Mouse (Mus musculus) urinary bladder, postnatal 25 days (tissue): ENCODE measurements at regions not wholly inside any gene's neighbourhood (a gene's known extent, or its start where the extent isn't known, plus 50 kb on each side); places are given as distances from the start of the nearest gene placed in this dataset.
A peak's percentile ranks its signal among the peaks of the same experiment; 100 is the strongest.

Experiments
- DNase-seq: peaks from one replicate; pipeline ENCODE4 v3.0.0; 2022; ENCODE audit warnings: low spot score

GRCm38 (mm10) chr10:67663028-67663427 lies 114.3 kb upstream of the Ado start:
- DNase-seq, result no peak

- no peak for DNase-seq
Measured at GRCm38 (mm10) chr10:67661666-67662065, 112.9 kb upstream of the Ado start.

GRCm38 (mm10) chr10:67658005-67658545 lies 109.3 kb upstream of the Ado start:
- no peak for DNase-seq

- DNase-seq, result no peak
Measured at GRCm38 (mm10) chr10:67657305-67657704, 108.5 kb upstream of the Ado start.

- DNase-seq, result no peak
Measured at GRCm38 (mm10) chr10:67654518-67654917, 105.8 kb upstream of the Ado start.

- DNase-seq, result no peak
Measured at GRCm38 (mm10) chr10:67652300-67652699, 103.5 kb upstream of the Ado start.

- no peak for DNase-seq
Measured at GRCm38 (mm10) chr10:67651386-67651785, 102.6 kb upstream of the Ado start.

- DNase-seq, result peak; percentile 12
Measured at GRCm38 (mm10) chr10:67647777-67648727, 99.3 kb upstream of the Ado start.

- DNase-seq, result no peak
Measured at GRCm38 (mm10) chr10:67646659-67647559, 98.2 kb upstream of the Ado start.

GRCm38 (mm10) chr10:67645821-67646220 lies 97.1 kb upstream of the Ado start:
- DNase-seq, result no peak

- DNase-seq, result no peak
Measured at GRCm38 (mm10) chr10:67644280-67644679, 95.5 kb upstream of the Ado start.

GRCm38 (mm10) chr10:67643685-67644084 lies 94.9 kb upstream of the Ado start:
- DNase-seq, result no peak

- no peak for DNase-seq
Measured at GRCm38 (mm10) chr10:67637339-67637738, 88.6 kb upstream of the Ado start.

- peak; percentile 11 for DNase-seq
Measured at GRCm38 (mm10) chr10:67636569-67636968, 87.8 kb upstream of the Ado start.

- no peak for DNase-seq
Measured at GRCm38 (mm10) chr10:67634795-67635194, 86.0 kb upstream of the Ado start.

- DNase-seq, result no peak
Measured at GRCm38 (mm10) chr10:67633063-67633462, 84.3 kb upstream of the Ado start.

- no peak for DNase-seq
Measured at GRCm38 (mm10) chr10:67623338-67623737, 74.6 kb upstream of the Ado start.

- no peak for DNase-seq
Measured at GRCm38 (mm10) chr10:67620018-67620417, 71.3 kb upstream of the Ado start.

- no peak for DNase-seq
Measured at GRCm38 (mm10) chr10:67618112-67618511, 69.4 kb upstream of the Ado start.

GRCm38 (mm10) chr10:67615016-67615415 lies 66.3 kb upstream of the Ado start:
- DNase-seq, result no peak

GRCm38 (mm10) chr10:67610689-67611088 lies 61.9 kb upstream of the Ado start:
- DNase-seq, result no peak

- DNase-seq, result no peak
Measured at GRCm38 (mm10) chr10:67608033-67608432, 59.3 kb upstream of the Ado start.
